Mouse (Mus musculus) heart, postnatal 0 days (tissue): ENCODE measurements around the gene Prkn. TPM values are rescaled to one million over a fixed set of nuclear protein-coding genes. Genes with fewer than 3 reads are reported as not detected.
"Not testable (repeated sequence)": the region's sequence is repeated elsewhere in the genome, so short reads cannot be mapped to it uniquely, and the experiment has no call there.

Experiments
- ATAC-seq: fragments of 200-750 bp; cut with Nextera tagmentation; 2 replicates; pipeline ENCODE4 v1.8.0; 2017; ENCODE audit warnings: low read depth, moderate number of reproducible peaks, moderate library complexity; ENCODE audit not compliant: insufficient read depth
- DNase-seq: peaks from one replicate; pipeline ENCODE4 v3.0.0-alpha.2; 2016; ENCODE audit warnings: low spot score
- H3K27ac ChIP-seq: fragments of 300-500 bp; sonication (generic); 2 replicates; pipeline ENCODE4 v1.5.1; 2014; ENCODE audit warnings: low read depth, mild to moderate bottlenecking
- H3K27me3 ChIP-seq: fragments of 300-500 bp; sonication (generic); 2 replicates; pipeline ENCODE4 v1.6.1; 2014; ENCODE audit warnings: low read length, mixed read lengths; ENCODE audit not compliant: control insufficient read depth, insufficient read depth
- H3K36me3 ChIP-seq: fragments of 300-500 bp; sonication (generic); replicated peaks from 2 replicates; pipeline ENCODE4 v1.6.1; 2014; ENCODE audit warnings: low read length, mixed read lengths; ENCODE audit not compliant: control insufficient read depth, insufficient read depth
- H3K4me1 ChIP-seq: fragments of 300-500 bp; sonication (generic); 2 replicates; pipeline ENCODE4 v1.6.1; 2014; ENCODE audit warnings: antibody characterized with exemption; ENCODE audit not compliant: control insufficient read depth, insufficient read depth
- H3K4me2 ChIP-seq: fragments of 300-500 bp; sonication (generic); 2 replicates; pipeline ENCODE4 v1.6.1; 2014; ENCODE audit warnings: low read depth, mild to moderate bottlenecking, low read length, moderate library complexity
- H3K4me3 ChIP-seq: fragments of 300-500 bp; sonication (generic); 2 replicates; pipeline ENCODE4 v1.5.1; 2014; ENCODE audit warnings: low read depth, low read length
- H3K9ac ChIP-seq: fragments of 300-500 bp; sonication (generic); replicated peaks from 2 replicates; pipeline ENCODE4 v1.6.1; 2014; ENCODE audit warnings: low read depth, low read length, mixed read lengths
- H3K9me3 ChIP-seq: fragments of 300-500 bp; sonication (generic); replicated peaks from 2 replicates; pipeline ENCODE4 v1.6.1; 2016; ENCODE audit warnings: low read length; ENCODE audit not compliant: control insufficient read depth
- CTCF ChIP-seq: IDR thresholded peaks from 2 replicates; pipeline ENCODE4 v1.5.1; 2016; ENCODE audit warnings: antibody characterized with exemption, control low read depth, low read depth
- EP300 ChIP-seq: IDR thresholded peaks from 2 replicates; pipeline ENCODE4 v1.6.1; 2016; ENCODE audit warnings: antibody characterized with exemption, low read depth
- WGBS: fragments of 180-500 bp; shearing (Covaris S2); extraction: QIAGEN DNeasy Blood & Tissue Kit; methylation state at CpG from one replicate; pipeline ENCODE4 v1.1.7; 2014; 5-methylcytosine and 5-hydroxymethylcytosine counted together
- polyA plus RNA-seq: library from polyadenylated mRNA; unstranded; fragments of >200 nt; fragmentation: Nextera tagmentation; extraction: Ambion mirVana; gene quantifications from 2 replicates; pipeline ENCODE4 v1.2.1, GENCODE M21; 2015
- total RNA-seq: library from RNA; depleted of rRNA; stranded (reverse); fragments of >200 nt; gene quantifications from 2 replicates; pipeline ENCODE4 v1.2.3, GENCODE M21; 2014; ENCODE audit warnings: low replicate concordance

The Prkn gene
- total and polyA plus RNA-seq, 2 experiments from 2014 or later: 4.5 to 14.2 TPM

GRCm38 (mm10) chr17:11988110-11988837 is 1148.1 kb downstream of the Prkn start:
- DNase-seq (peak; percentile 77), ATAC-seq (peak; percentile 95)
- WGBS: 30% methylated on average over 14 of the region's 14 CpGs
- Histone ChIP-seq H3K27ac (0 out of 2 replicates have a peak overlapping the region, but pooled peaks have one; percentile 43), H3K27me3 (no peaks in the 10 kb centered on the region), H3K4me3 (no peak overlapping the region), H3K36me3 (no peaks in the 10 kb centered on the region), H3K4me2 (no peak overlapping the region), H3K9ac (no peak overlapping the region), H3K4me1 (peaks cover 6% of the 10 kb centered on the region; the same call in 1 of the 2 replicates), H3K9me3 (no peaks in the 10 kb centered on the region)
- TF ChIP-seq CTCF (no peak), EP300 (no peak)

- no peak overlapping the region for H3K9ac ChIP-seq
- no peak overlapping the region for H3K27ac ChIP-seq
- H3K4me2 ChIP-seq: no peak overlapping the region
- WGBS: 88% methylated on average over 4 of the region's 4 CpGs
- no peaks in the 10 kb centered on the region for H3K9me3 ChIP-seq
- TF ChIP-seq EP300: no peak
- no peak for TF ChIP-seq CTCF
- ATAC-seq (no peak), DNase-seq (no peak)
- no peaks in the 10 kb centered on the region for H3K36me3 ChIP-seq
- peaks cover 6% of the 10 kb centered on the region; the same call in 1 of the 2 replicates for H3K4me1 ChIP-seq
- no peak overlapping the region for H3K4me3 ChIP-seq
- no peaks in the 10 kb centered on the region for H3K27me3 ChIP-seq
Measured at GRCm38 (mm10) chr17:11989296-11989695, 1149.1 kb downstream of the Prkn start.

- H3K4me3 ChIP-seq: no peak overlapping the region
- DNase-seq (no peak), ATAC-seq (no peak)
- no peaks in the 10 kb centered on the region for H3K27me3 ChIP-seq
- H3K27ac ChIP-seq: no peak overlapping the region
- no peaks in the 10 kb centered on the region for H3K9me3 ChIP-seq
- 85% methylated on average over 11 of the region's 11 CpGs for WGBS
- H3K9ac ChIP-seq: no peak overlapping the region
- peaks cover 6% of the 10 kb centered on the region; the same call in 1 of the 2 replicates for H3K4me1 ChIP-seq
- no peaks in the 10 kb centered on the region for H3K36me3 ChIP-seq
- no peak for TF ChIP-seq CTCF
- no peak for TF ChIP-seq EP300
- no peak overlapping the region for H3K4me2 ChIP-seq
Measured at GRCm38 (mm10) chr17:11990386-11991087, 1150.4 kb downstream of the Prkn start.

GRCm38 (mm10) chr17:11993249-11993648 is 1153.1 kb downstream of the Prkn start:
- H3K36me3 ChIP-seq: no peaks in the 10 kb centered on the region
- no peak overlapping the region for H3K27ac ChIP-seq
- ATAC-seq: peak; percentile 51; the same call in 1 of the 2 replicates
- H3K9ac ChIP-seq: no peak overlapping the region
- peak; percentile 60 for TF ChIP-seq CTCF
- no peak for TF ChIP-seq EP300
- H3K4me3 ChIP-seq: no peak overlapping the region
- H3K4me2 ChIP-seq: no peak overlapping the region
- 30% methylated on average over 8 of the region's 8 CpGs for WGBS
- no peaks in the 10 kb centered on the region for H3K27me3 ChIP-seq
- peaks cover 6% of the 10 kb centered on the region; the same call in 1 of the 2 replicates for H3K4me1 ChIP-seq
- peak; percentile 47 for DNase-seq
- no peaks in the 10 kb centered on the region for H3K9me3 ChIP-seq

- DNase-seq (no peak), ATAC-seq (no peak)
- Histone ChIP-seq H3K27me3 (no peaks in the 10 kb centered on the region), H3K4me1 (no peaks in the 10 kb centered on the region), H3K4me3 (no peak overlapping the region), H3K36me3 (no peaks in the 10 kb centered on the region), H3K9ac (no peak overlapping the region), H3K4me2 (no peak overlapping the region), H3K9me3 (no peaks in the 10 kb centered on the region), H3K27ac (no peak overlapping the region)
- TF ChIP-seq CTCF (no peak), EP300 (no peak)
- WGBS: 65% methylated on average over 3 of the region's 3 CpGs
Measured at GRCm38 (mm10) chr17:11994252-11994651, 1154.1 kb downstream of the Prkn start.

- H3K4me1 ChIP-seq, H3K36me3 ChIP-seq, H3K4me3 ChIP-seq, H3K27ac ChIP-seq, H3K4me2 ChIP-seq, ATAC-seq, H3K27me3 ChIP-seq, DNase-seq, H3K9ac ChIP-seq, H3K9me3 ChIP-seq: not testable (repeated sequence)
- WGBS: 64% methylated on average over 3 of the region's 3 CpGs
Measured at GRCm38 (mm10) chr17:11994754-11995153, 1154.6 kb downstream of the Prkn start.
